ENCODE assay signal across 11 mouse cellular contexts in genomic region chr4:82408463-82409404, GRCm38 (mm10).
DNase-seq lines count a peak whose midpoint lies in the region; ATAC-seq lines count a peak whose summit lies in the region.
"Had no signal": no experiment of that assay in that cellular context is flagged by ENCODE, and none has a peak within 500 bp of the region (broad histone marks: within the 10 kb centered on the region; RNA-seq: fewer than 3 reads in every experiment).

No protein-coding gene starts in this region.

- no peaks in the 10 kb centered on the region for H3K27me3 ChIP-seq in forebrain, embryonic 15.5 days
- no peaks in the 10 kb centered on the region for H3K27me3 ChIP-seq in midbrain, embryonic 14.5 days (ENCODE audit: control insufficient read depth, insufficient read depth, low read length)
- H3K27me3 ChIP-seq: limb, embryonic 15.5 days had no signal

- peak; percentile 25 for DNase-seq in kidney, postnatal 14 days
- no peak for DNase-seq in kidney, postnatal 25 days
- peak; percentile 69 for DNase-seq in midbrain, embryonic 14.5 days
- DNase-seq in left cerebral cortex, postnatal 14 days (ENCODE audit: low spot score in 2 of 2) = no peak
- DNase-seq in adipocyte (ENCODE audit: low spot score) = no peak
- DNase-seq in cerebellum, adult 11 months = no peak
- DNase-seq: thymus, postnatal 4 days had no signal

- no peaks in the 10 kb centered on the region for H3K36me3 ChIP-seq in forebrain, embryonic 15.5 days
- no peaks in the 10 kb centered on the region for H3K36me3 ChIP-seq in midbrain, embryonic 14.5 days (ENCODE audit: control insufficient read depth, insufficient read depth, low read length)
- H3K36me3 ChIP-seq: G1E; limb, embryonic 15.5 days had no signal

- H3K4me3 ChIP-seq in brown adipose tissue, adult 24 weeks (ENCODE audit: insufficient read depth, low read depth, low read length) = no peak overlapping the region
- H3K4me3 ChIP-seq in forebrain, embryonic 15.5 days = no peak overlapping the region
- H3K4me3 ChIP-seq in midbrain, embryonic 14.5 days (replicated peaks; ENCODE audit: low read depth, low read length) = no peak overlapping the region
- H3K4me3 ChIP-seq: limb, embryonic 15.5 days had no signal

- intact Hi-C loops in left cerebral cortex, postnatal 14 days (cut with DNase I) = no loop called here

- peaks cover 41% of the 10 kb centered on the region for H3K4me1 ChIP-seq in brown adipose tissue, adult 24 weeks (ENCODE audit: control insufficient read depth, insufficient read depth, insufficient read length, low read length)
- peaks cover 86% of the 10 kb centered on the region for H3K4me1 ChIP-seq in forebrain, embryonic 15.5 days
- peaks cover 20% of the 10 kb centered on the region for H3K4me1 ChIP-seq in midbrain, embryonic 14.5 days (ENCODE audit: control insufficient read depth, insufficient read depth, low read length)

- H3K4me2 ChIP-seq in forebrain, embryonic 15.5 days (replicated peaks) = peak overlapping the region; percentile 36
- peak overlapping the region; percentile 20 for H3K4me2 ChIP-seq in midbrain, embryonic 14.5 days (ENCODE audit: low read length)
- H3K4me2 ChIP-seq: limb, embryonic 15.5 days had no signal

- H3K9ac ChIP-seq in forebrain, embryonic 15.5 days (replicated peaks) = 0 out of 2 replicates have a peak overlapping the region, but pooled peaks have one; percentile 0
- H3K9ac ChIP-seq in midbrain, embryonic 14.5 days (replicated peaks; ENCODE audit: low read length) = no peak overlapping the region
- H3K9ac ChIP-seq: limb, embryonic 15.5 days had no signal

- no peaks in the 10 kb centered on the region for H3K9me3 ChIP-seq in forebrain, embryonic 15.5 days
- no peaks in the 10 kb centered on the region for H3K9me3 ChIP-seq in midbrain, embryonic 14.5 days (ENCODE audit: control insufficient read depth, low read length)
- H3K9me3 ChIP-seq: limb, embryonic 15.5 days had no signal

- 0 out of 2 replicates have a peak, but pooled peaks have one; percentile 29 for ATAC-seq in forebrain, embryonic 15.5 days (replicated peaks)
- peak; percentile 51; the same call in 1 of the 2 replicates for ATAC-seq in midbrain, embryonic 14.5 days (ENCODE audit: low FRiP score, low TSS enrichment)

- 18% methylated on average over 22 of the region's 22 CpGs for WGBS in forebrain, embryonic 15.5 days
- WGBS in midbrain, embryonic 14.5 days = 38% methylated on average over 22 of the region's 22 CpGs

- peak overlapping the region; percentile 55; the same call in 1 of the 2 replicates for H3K27ac ChIP-seq in brown adipose tissue, adult 24 weeks (replicated peaks; ENCODE audit: low read depth, low read length)
- peak overlapping the region; percentile 63 for H3K27ac ChIP-seq in forebrain, embryonic 15.5 days (replicated peaks)
- H3K27ac ChIP-seq in midbrain, embryonic 14.5 days (replicated peaks; ENCODE audit: low read depth, low read length) = no peak overlapping the region
- H3K27ac ChIP-seq: limb, embryonic 15.5 days had no signal

Comparison
In these comparisons a context has a peak if more than half of its experiments do, and no peak if none do; other contexts are left out.
1. DNase-seq: peak in kidney, postnatal 14 days (single experiment) and midbrain, embryonic 14.5 days (single experiment); none in kidney, postnatal 25 days (0 of 2), left cerebral cortex, postnatal 14 days (0 of 2), adipocyte (single experiment) and cerebellum, adult 11 months (single experiment).